Mouse (Mus musculus) neural tube, embryonic 13.5 days (tissue): Measurements from ENCODE around the gene Iqsec2. TPM values are rescaled to one million over a fixed set of nuclear protein-coding genes. Genes with fewer than 3 reads are reported as not detected.

Source experiments
- ATAC-seq: fragments of 200-750 bp; cut with Nextera tagmentation; 2 replicates; pipeline ENCODE4 v1.8.0; 2017; ENCODE audit warnings: low read depth, mild to moderate bottlenecking, moderate TSS enrichment, moderate library complexity
- H3K27ac ChIP-seq: fragments of 300-500 bp; sonication (generic); replicated peaks from 2 replicates; pipeline ENCODE4 v1.5.1; 2015; ENCODE audit warnings: moderate library complexity, mild to moderate bottlenecking, inconsistent platforms
- H3K27me3 ChIP-seq: fragments of 300-500 bp; sonication (generic); 2 replicates; pipeline ENCODE4 v1.6.1; 2015; ENCODE audit warnings: mild to moderate bottlenecking, inconsistent platforms
- H3K36me3 ChIP-seq: fragments of 300-500 bp; sonication (generic); 2 replicates; pipeline ENCODE4 v1.6.1; 2015; ENCODE audit warnings: mild to moderate bottlenecking, inconsistent platforms
- H3K4me1 ChIP-seq: fragments of 300-500 bp; sonication (generic); replicated peaks from 2 replicates; pipeline ENCODE4 v1.6.1; 2015; ENCODE audit warnings: inconsistent platforms
- H3K4me2 ChIP-seq: fragments of 300-500 bp; sonication (generic); 2 replicates; pipeline ENCODE4 v1.6.1; 2015; ENCODE audit warnings: inconsistent platforms, mild to moderate bottlenecking, moderate library complexity
- H3K4me3 ChIP-seq: fragments of 300-500 bp; sonication (generic); 2 replicates; pipeline ENCODE4 v1.5.1; 2015; ENCODE audit warnings: mild to moderate bottlenecking, inconsistent platforms
- H3K9ac ChIP-seq: fragments of 300-500 bp; sonication (generic); 2 replicates; pipeline ENCODE4 v1.6.1; 2015; ENCODE audit warnings: moderate library complexity, mild to moderate bottlenecking, inconsistent platforms
- H3K9me3 ChIP-seq: fragments of 300-500 bp; sonication (generic); 2 replicates; pipeline ENCODE4 v1.6.1; 2016; ENCODE audit warnings: inconsistent platforms
- WGBS: fragments of 180-500 bp; shearing (Covaris S2); methylation state at CpG from one replicate; pipeline ENCODE4 v1.1.7; 2015; 5-methylcytosine and 5-hydroxymethylcytosine counted together
- polyA plus RNA-seq: library from polyadenylated mRNA; unstranded; fragments of >200 nt; fragmentation: Nextera tagmentation; extraction: Ambion mirVana; gene quantifications from 2 replicates; pipeline ENCODE4 v1.2.1, GENCODE M21; 2015

Gene Iqsec2
- 4.7 and 7.4 TPM in 2 replicates for polyA plus RNA-seq

- Histone ChIP-seq H3K9ac (peak within 1 kb of the TSS; percentile 71), H3K9me3 (no peaks in the 10 kb centered on the region), H3K4me3 (peak within 1 kb of the TSS; percentile 62), H3K27ac (no peak within 1 kb of the TSS), H3K4me2 (peak within 1 kb of the TSS; percentile 74), H3K4me1 (peaks cover 14% of the 10 kb centered on the region; the same call in 1 of the 2 replicates), H3K27me3 (peaks cover 87% of the 10 kb centered on the region), H3K36me3 (no peaks in the 10 kb centered on the region)
- WGBS, result 12% methylated on average over 33 of the region's 78 CpGs
- ATAC-seq, result peak; percentile 75
Measured at GRCm38 (mm10) chrX:152143941-152144741, at the start of gene Iqsec2. Gene Iqsec2, plus strand, starts transcription at chrX:152144268.

GRCm38 (mm10) chrX:152097572-152097971 is 46.5 kb upstream of the Iqsec2 start:
- H3K4me2 ChIP-seq, result no peak overlapping the region
- H3K4me1 ChIP-seq, result no peaks in the 10 kb centered on the region
- no peaks in the 10 kb centered on the region for H3K36me3 ChIP-seq
- H3K9me3 ChIP-seq, result no peaks in the 10 kb centered on the region
- H3K27me3 ChIP-seq, result peaks cover 73% of the 10 kb centered on the region
- no peak overlapping the region for H3K9ac ChIP-seq
- 61% methylated on average over 1 of the region's 1 CpGs for WGBS
- H3K27ac ChIP-seq, result no peak overlapping the region
- no peak for ATAC-seq
- H3K4me3 ChIP-seq, result no peak overlapping the region

- peaks cover 84% of the 10 kb centered on the region for H3K27me3 ChIP-seq
- ATAC-seq, result no peak
- 77% methylated on average over 1 of the region's 1 CpGs for WGBS
Measured at GRCm38 (mm10) chrX:152121687-152122086, 22.4 kb upstream of the Iqsec2 start.

GRCm38 (mm10) chrX:152130777-152131176 is 13.3 kb upstream of the Iqsec2 start:
- ATAC-seq, result no peak
- no peaks in the 10 kb centered on the region for H3K4me1 ChIP-seq
- H3K27ac ChIP-seq, result no peak overlapping the region
- H3K36me3 ChIP-seq, result no peaks in the 10 kb centered on the region
- no peaks in the 10 kb centered on the region for H3K9me3 ChIP-seq
- no peak overlapping the region for H3K4me3 ChIP-seq
- 85% methylated on average over 3 of the region's 3 CpGs for WGBS
- no peak overlapping the region for H3K4me2 ChIP-seq
- no peak overlapping the region for H3K9ac ChIP-seq
- peaks cover 88% of the 10 kb centered on the region for H3K27me3 ChIP-seq

More at GRCm38 (mm10) chrX:152121687-152122086, 22.4 kb upstream of the Iqsec2 start:
- no peak overlapping the region for H3K4me2 ChIP-seq
- H3K9ac ChIP-seq, result no peak overlapping the region
- no peaks in the 10 kb centered on the region for H3K4me1 ChIP-seq
- H3K4me3 ChIP-seq, result no peak overlapping the region
- H3K36me3 ChIP-seq, result no peaks in the 10 kb centered on the region
- no peaks in the 10 kb centered on the region for H3K9me3 ChIP-seq
- H3K27ac ChIP-seq, result no peak overlapping the region

GRCm38 (mm10) chrX:152132029-152132428 is 12.0 kb upstream of the Iqsec2 start:
- no peaks in the 10 kb centered on the region for H3K36me3 ChIP-seq

GRCm38 (mm10) chrX:152135195-152135594 is 8.9 kb upstream of the Iqsec2 start:
- Histone ChIP-seq H3K9ac (no peak overlapping the region), H3K4me2 (no peak overlapping the region), H3K4me3 (no peak overlapping the region), H3K27me3 (peaks cover 96% of the 10 kb centered on the region), H3K36me3 (no peaks in the 10 kb centered on the region), H3K9me3 (no peaks in the 10 kb centered on the region), H3K4me1 (no peaks in the 10 kb centered on the region), H3K27ac (no peak overlapping the region)
- no peak for ATAC-seq
- 78% methylated on average over 2 of the region's 2 CpGs for WGBS

More at GRCm38 (mm10) chrX:152132029-152132428, 12.0 kb upstream of the Iqsec2 start:
- H3K27ac ChIP-seq, result no peak overlapping the region
- ATAC-seq, result no peak
- H3K4me3 ChIP-seq, result no peak overlapping the region
- WGBS, result 86% methylated on average over 2 of the region's 2 CpGs
- no peak overlapping the region for H3K4me2 ChIP-seq
- H3K4me1 ChIP-seq, result no peaks in the 10 kb centered on the region
- H3K9ac ChIP-seq, result no peak overlapping the region
- H3K27me3 ChIP-seq, result peaks cover 90% of the 10 kb centered on the region
- H3K9me3 ChIP-seq, result no peaks in the 10 kb centered on the region

GRCm38 (mm10) chrX:152144742-152145214 is 710 bp downstream of the Iqsec2 start:
- peaks cover 87% of the 10 kb centered on the region for H3K27me3 ChIP-seq
- WGBS, result 10% methylated on average over 42 of the region's 42 CpGs

GRCm38 (mm10) chrX:152146150-152146549 is 2.1 kb downstream of the Iqsec2 start:
- peaks cover 90% of the 10 kb centered on the region for H3K27me3 ChIP-seq
- peak overlapping the region; percentile 62; the same call in 1 of the 2 replicates for H3K4me3 ChIP-seq

More at GRCm38 (mm10) chrX:152144742-152145214, 710 bp downstream of the Iqsec2 start:
- Histone ChIP-seq H3K4me1 (peaks cover 14% of the 10 kb centered on the region; the same call in 1 of the 2 replicates), H3K27ac (no peak overlapping the region), H3K9me3 (no peaks in the 10 kb centered on the region), H3K4me2 (peak overlapping the region; percentile 74), H3K36me3 (no peaks in the 10 kb centered on the region), H3K9ac (peak overlapping the region; percentile 71), H3K4me3 (peak overlapping the region; percentile 62)
- peak; percentile 57; the same call in 1 of the 2 replicates for ATAC-seq

GRCm38 (mm10) chrX:152146691-152147090 is 2.6 kb downstream of the Iqsec2 start:
- WGBS, result 86% methylated on average over 2 of the region's 2 CpGs
- Histone ChIP-seq H3K4me3 (no peak overlapping the region), H3K36me3 (no peaks in the 10 kb centered on the region), H3K27ac (no peak overlapping the region), H3K9ac (no peak overlapping the region), H3K27me3 (peaks cover 94% of the 10 kb centered on the region), H3K9me3 (no peaks in the 10 kb centered on the region), H3K4me2 (peak overlapping the region; percentile 74; the same call in 1 of the 2 replicates), H3K4me1 (peaks cover 14% of the 10 kb centered on the region; the same call in 1 of the 2 replicates)
- ATAC-seq, result no peak

More at GRCm38 (mm10) chrX:152146150-152146549, 2.1 kb downstream of the Iqsec2 start:
- no peak for ATAC-seq
- no peak overlapping the region for H3K27ac ChIP-seq
- H3K9ac ChIP-seq, result no peak overlapping the region
- no peaks in the 10 kb centered on the region for H3K9me3 ChIP-seq
- peaks cover 14% of the 10 kb centered on the region; the same call in 1 of the 2 replicates for H3K4me1 ChIP-seq
- 27% methylated on average over 1 of the region's 1 CpGs for WGBS
- H3K4me2 ChIP-seq, result peak overlapping the region; percentile 74
- no peaks in the 10 kb centered on the region for H3K36me3 ChIP-seq

GRCm38 (mm10) chrX:152147451-152148116 is 3.5 kb downstream of the Iqsec2 start:
- peaks cover 14% of the 10 kb centered on the region; the same call in 1 of the 2 replicates for H3K4me1 ChIP-seq
- peak; percentile 68 for ATAC-seq
- H3K27me3 ChIP-seq, result peaks cover 96% of the 10 kb centered on the region
- H3K9ac ChIP-seq, result 0 out of 2 replicates have a peak overlapping the region, but pooled peaks have one; percentile 34
- no peak overlapping the region for H3K27ac ChIP-seq
- no peaks in the 10 kb centered on the region for H3K9me3 ChIP-seq
- H3K4me3 ChIP-seq, result no peak overlapping the region
- H3K36me3 ChIP-seq, result no peaks in the 10 kb centered on the region
- 49% methylated on average over 5 of the region's 5 CpGs for WGBS
- H3K4me2 ChIP-seq, result peak overlapping the region; percentile 20

- H3K4me3 ChIP-seq, result no peak overlapping the region
- no peak overlapping the region for H3K27ac ChIP-seq
- H3K4me2 ChIP-seq, result no peak overlapping the region
- H3K9ac ChIP-seq, result no peak overlapping the region
- 87% methylated on average over 5 of the region's 5 CpGs for WGBS
- no peaks in the 10 kb centered on the region for H3K36me3 ChIP-seq
- H3K9me3 ChIP-seq, result no peaks in the 10 kb centered on the region
- no peak for ATAC-seq
- peaks cover 14% of the 10 kb centered on the region; the same call in 1 of the 2 replicates for H3K4me1 ChIP-seq
- peaks cover 95% of the 10 kb centered on the region for H3K27me3 ChIP-seq
Measured at GRCm38 (mm10) chrX:152148706-152149105, 4.6 kb downstream of the Iqsec2 start.

- Histone ChIP-seq H3K27me3 (peaks cover 91% of the 10 kb centered on the region), H3K4me1 (0 out of 2 replicates have a peak, but pooled peaks cover 4% of the 10 kb centered on the region), H3K4me3 (no peak overlapping the region), H3K9ac (no peak overlapping the region), H3K36me3 (no peaks in the 10 kb centered on the region), H3K4me2 (no peak overlapping the region), H3K27ac (no peak overlapping the region), H3K9me3 (no peaks in the 10 kb centered on the region)
- ATAC-seq, result 0 out of 2 replicates have a peak, but pooled peaks have one; percentile 47
- 12% methylated on average over 6 of the region's 6 CpGs for WGBS
Measured at GRCm38 (mm10) chrX:152151709-152152108, 7.6 kb downstream of the Iqsec2 start.
